Comparison of ENCODE assay signal across 9 mouse cellular contexts in genomic region chr7:92180029-92180428, GRCm38 (mm10).
DNase-seq lines count a peak whose midpoint lies in the region; ATAC-seq and TF ChIP-seq lines count a peak whose summit lies in the region.
"Had no signal": no experiment of that assay in that cellular context is flagged by ENCODE, and none has a peak within 500 bp of the region (broad histone marks: within the 10 kb centered on the region; RNA-seq: fewer than 3 reads in every experiment).

No protein-coding gene starts in this region.

- intact Hi-C loops in left cerebral cortex, postnatal 36 days (cut with DNase I) = no loop called here

- no peaks in the 10 kb centered on the region for H3K27me3 ChIP-seq in kidney, embryonic 16.5 days (ENCODE audit: insufficient read depth, low read length)
- no peaks in the 10 kb centered on the region; the same call in 1 of the 2 replicates for H3K27me3 ChIP-seq in kidney, adult 2 months (replicated peaks; ENCODE audit: control insufficient read depth, insufficient read depth, low read length)
- no peaks in the 10 kb centered on the region for H3K27me3 ChIP-seq in forebrain, postnatal 0 days (ENCODE audit: insufficient read depth, low read length)
- peaks cover 2% of the 10 kb centered on the region; the same call in 1 of the 2 replicates for H3K27me3 ChIP-seq in limb, embryonic 11.5 days (ENCODE audit: control insufficient read depth, insufficient read depth, low read length)
- H3K27me3 ChIP-seq in neural tube, embryonic 15.5 days (replicated peaks) = 0 out of 2 replicates have a peak, but pooled peaks cover 4% of the 10 kb centered on the region

- H3K4me2 ChIP-seq in kidney, embryonic 16.5 days (replicated peaks; ENCODE audit: low read depth, low read length) = peak overlapping the region; percentile 69
- peak overlapping the region; percentile 47 for H3K4me2 ChIP-seq in forebrain, postnatal 0 days (ENCODE audit: low read depth)
- peak overlapping the region; percentile 53; the same call in 1 of the 2 replicates for H3K4me2 ChIP-seq in limb, embryonic 11.5 days (ENCODE audit: low read depth, severe bottlenecking)
- H3K4me2 ChIP-seq in neural tube, embryonic 15.5 days = peak overlapping the region; percentile 63

- WGBS in kidney, embryonic 16.5 days = 43% methylated on average over 5 of the region's 5 CpGs
- 58% methylated on average over 5 of the region's 5 CpGs for WGBS in kidney, adult 2 months
- WGBS in forebrain, postnatal 0 days = 37% methylated on average over 5 of the region's 5 CpGs
- WGBS in limb, embryonic 11.5 days = 33% methylated on average over 5 of the region's 5 CpGs
- WGBS in neural tube, embryonic 15.5 days = 47% methylated on average over 5 of the region's 5 CpGs

- H3K4me3 ChIP-seq in kidney, embryonic 16.5 days (ENCODE audit: low read length) = peak overlapping the region; percentile 48
- no peak overlapping the region for H3K4me3 ChIP-seq in kidney, adult 2 months (ENCODE audit: insufficient read depth, low read depth, low read length)
- no peak overlapping the region for H3K4me3 ChIP-seq in forebrain, postnatal 0 days (ENCODE audit: low read depth, low read length)
- no peak overlapping the region; the same call in 1 of the 2 replicates for H3K4me3 ChIP-seq in limb, embryonic 11.5 days (ENCODE audit: low read depth, low read length)
- peak overlapping the region; percentile 33; the same call in 1 of the 2 replicates for H3K4me3 ChIP-seq in neural tube, embryonic 15.5 days (replicated peaks)
- H3K4me3 ChIP-seq: myocyte had no signal

- no peak overlapping the region for H3K9ac ChIP-seq in kidney, embryonic 16.5 days (replicated peaks; ENCODE audit: low read length)
- 0 out of 2 replicates have a peak overlapping the region, but pooled peaks have one; percentile 2 for H3K9ac ChIP-seq in forebrain, postnatal 0 days
- no peak overlapping the region for H3K9ac ChIP-seq in limb, embryonic 11.5 days (ENCODE audit: low read length)
- H3K9ac ChIP-seq in neural tube, embryonic 15.5 days (replicated peaks) = no peak overlapping the region; the same call in 1 of the 2 replicates

- TF ChIP-seq POLR2A in kidney, adult 2 months (IDR thresholded peaks at IDR 0.05; ENCODE audit: low read depth, low read length) = no peak

- ATAC-seq in kidney, embryonic 16.5 days (ENCODE audit: low FRiP score, low TSS enrichment) = no peak
- no peak for ATAC-seq in forebrain, postnatal 0 days
- ATAC-seq in limb, embryonic 11.5 days (ENCODE audit: insufficient number of reproducible peaks, low FRiP score, low TSS enrichment, low read depth) = no peak
- ATAC-seq in neural tube, embryonic 15.5 days (ENCODE audit: low FRiP score) = no peak

- H3K9me3 ChIP-seq in kidney, embryonic 16.5 days (ENCODE audit: low read length) = no peaks in the 10 kb centered on the region
- H3K9me3 ChIP-seq in forebrain, postnatal 0 days (ENCODE audit: low read length) = no peaks in the 10 kb centered on the region
- no peaks in the 10 kb centered on the region for H3K9me3 ChIP-seq in limb, embryonic 11.5 days (ENCODE audit: control insufficient read depth, low read length)
- H3K9me3 ChIP-seq in neural tube, embryonic 15.5 days (replicated peaks) = no peaks in the 10 kb centered on the region
- H3K9me3 ChIP-seq: G1E had no signal

- no peak for DNase-seq in kidney, adult 2 months
- no peak for DNase-seq in forebrain, postnatal 0 days
- no peak for DNase-seq in limb, embryonic 11.5 days (ENCODE audit: low spot score)
- no peak for DNase-seq in left cerebral cortex, postnatal 36 days (ENCODE audit: low spot score in 2 of 2)
- DNase-seq in urinary bladder, adult 18-20 months (ENCODE audit: low spot score in 2 of 2) = no peak

- no peak overlapping the region for H3K27ac ChIP-seq in kidney, embryonic 16.5 days (ENCODE audit: low read length)
- no peak overlapping the region for H3K27ac ChIP-seq in kidney, adult 2 months (ENCODE audit: insufficient read depth, low read depth, low read length)
- H3K27ac ChIP-seq in forebrain, postnatal 0 days (ENCODE audit: low read depth, low read length) = no peak overlapping the region
- no peak overlapping the region for H3K27ac ChIP-seq in limb, embryonic 11.5 days (replicated peaks; ENCODE audit: low read depth, low read length)
- no peak overlapping the region for H3K27ac ChIP-seq in neural tube, embryonic 15.5 days (replicated peaks)

- no peak for TF ChIP-seq CTCF in kidney, adult 2 months (conservative IDR thresholded peaks at IDR 0.05; ENCODE audit: insufficient read depth, insufficient read length, low read depth, low read length)
- TF ChIP-seq CTCF in forebrain, postnatal 0 days (IDR thresholded peaks at IDR 0.05; ENCODE audit: low read depth) = no peak

- H3K4me1 ChIP-seq in kidney, embryonic 16.5 days (ENCODE audit: insufficient read depth, low read length) = 0 out of 2 replicates have a peak, but pooled peaks cover 8% of the 10 kb centered on the region
- no peaks in the 10 kb centered on the region for H3K4me1 ChIP-seq in kidney, adult 2 months (ENCODE audit: control insufficient read depth, insufficient read depth, low read length)
- H3K4me1 ChIP-seq in forebrain, postnatal 0 days (ENCODE audit: insufficient read depth) = no peaks in the 10 kb centered on the region; the same call in 1 of the 2 replicates
- H3K4me1 ChIP-seq in limb, embryonic 11.5 days (ENCODE audit: control insufficient read depth, insufficient read depth, low read length) = no peaks in the 10 kb centered on the region
- peaks cover 23% of the 10 kb centered on the region for H3K4me1 ChIP-seq in neural tube, embryonic 15.5 days

- no peaks in the 10 kb centered on the region for H3K36me3 ChIP-seq in kidney, embryonic 16.5 days (ENCODE audit: insufficient read depth, low read length)
- no peaks in the 10 kb centered on the region for H3K36me3 ChIP-seq in kidney, adult 2 months (ENCODE audit: control insufficient read depth, insufficient read depth, low read length)
- H3K36me3 ChIP-seq in forebrain, postnatal 0 days (ENCODE audit: insufficient read depth) = no peaks in the 10 kb centered on the region
- no peaks in the 10 kb centered on the region for H3K36me3 ChIP-seq in limb, embryonic 11.5 days (ENCODE audit: control insufficient read depth, insufficient read depth, low read length)
- no peaks in the 10 kb centered on the region for H3K36me3 ChIP-seq in neural tube, embryonic 15.5 days
- H3K36me3 ChIP-seq: G1E had no signal

Comparison
In these comparisons a context has a peak if more than half of its experiments do, and no peak if none do; other contexts are left out.
1. H3K4me3 ChIP-seq: peak in kidney, embryonic 16.5 days (single experiment) and neural tube, embryonic 15.5 days (single experiment); none in kidney, adult 2 months (single experiment), forebrain, postnatal 0 days (single experiment) and limb, embryonic 11.5 days (single experiment).
2. Peak in every context shown above with its lines, with median percentiles within 50 percentile points of each other: H3K4me2 ChIP-seq.